Mouse (Mus musculus) olfactory bulb, adult 2 months (tissue): ENCODE data around the gene Ankrd44. TPM values are rescaled to one million over a fixed set of nuclear protein-coding genes. Genes with fewer than 3 reads are reported as not detected.

Experiments used
- H3K27ac ChIP-seq: fragments of 200-500 bp; 2 replicates; pipeline ENCODE4 v1.5.1; 2012; ENCODE audit warnings: low read depth, low read length; ENCODE audit not compliant: insufficient read depth
- H3K4me1 ChIP-seq: fragments of 200-500 bp; 2 replicates; pipeline ENCODE4 v1.6.1; 2012; ENCODE audit warnings: low read length; ENCODE audit not compliant: control insufficient read depth, insufficient read depth
- H3K4me3 ChIP-seq: fragments of 200-500 bp; 2 replicates; pipeline ENCODE4 v1.5.1; 2012; ENCODE audit warnings: mild to moderate bottlenecking, low read depth, low read length, moderate library complexity; ENCODE audit not compliant: insufficient read depth
- CTCF ChIP-seq: fragments of 200-500 bp; IDR thresholded peaks from 2 replicates; pipeline ENCODE4 v1.5.1; 2012; ENCODE audit warnings: low read depth, mild to moderate bottlenecking, low read length, moderate library complexity; ENCODE audit not compliant: insufficient read depth
- POLR2A ChIP-seq: fragments of 200-500 bp; IDR thresholded peaks from 2 replicates; pipeline ENCODE4 v1.6.1; 2012; ENCODE audit warnings: mild to moderate bottlenecking, low read depth, low read length, moderate library complexity; ENCODE audit not compliant: insufficient read depth
- WGBS: fragments of 180-500 bp; shearing (Covaris S2); methylation state at CpG from one replicate; pipeline ENCODE4 v1.1.7; 2018; 5-methylcytosine and 5-hydroxymethylcytosine counted together
- polyA plus RNA-seq: library from polyadenylated mRNA; stranded (reverse); fragments of >200 nt; gene quantifications from 2 replicates; pipeline ENCODE4 v1.2.4, GENCODE M21; 2012; ENCODE audit warnings: low replicate concordance; ENCODE audit not compliant: missing spikeins, insufficient read depth, insufficient read length

Gene Ankrd44
- polyA plus RNA-seq, 1 experiment, result not detected

DNA sequence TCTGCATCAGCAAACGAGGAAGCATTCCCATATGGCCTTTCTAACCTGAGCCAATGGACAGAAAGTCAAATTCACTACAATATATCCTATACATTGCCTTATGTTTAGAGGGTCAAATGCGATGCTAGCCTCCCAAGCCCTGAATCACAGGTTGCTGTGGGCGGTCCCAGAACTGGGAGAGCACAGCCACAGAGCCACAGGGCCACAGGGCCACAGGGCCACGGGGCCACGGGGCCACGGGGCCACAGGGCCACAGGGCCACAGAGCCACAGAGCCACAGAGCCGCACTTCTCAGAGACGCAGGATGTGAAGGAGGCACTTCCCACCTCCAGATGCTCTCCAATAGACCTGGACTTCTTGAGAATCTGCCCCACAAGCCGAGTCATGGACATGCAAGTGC is 121.8 kb downstream of the Ankrd44 start:
- WGBS, result 97% methylated on average over 9 of the region's 9 CpGs
- no peak overlapping the region for H3K27ac ChIP-seq
- TF ChIP-seq CTCF, result no peak
- no peak for TF ChIP-seq POLR2A
- no peak overlapping the region for H3K4me3 ChIP-seq
- H3K4me1 ChIP-seq, result peaks cover 8% of the 10 kb centered on the region

DNA sequence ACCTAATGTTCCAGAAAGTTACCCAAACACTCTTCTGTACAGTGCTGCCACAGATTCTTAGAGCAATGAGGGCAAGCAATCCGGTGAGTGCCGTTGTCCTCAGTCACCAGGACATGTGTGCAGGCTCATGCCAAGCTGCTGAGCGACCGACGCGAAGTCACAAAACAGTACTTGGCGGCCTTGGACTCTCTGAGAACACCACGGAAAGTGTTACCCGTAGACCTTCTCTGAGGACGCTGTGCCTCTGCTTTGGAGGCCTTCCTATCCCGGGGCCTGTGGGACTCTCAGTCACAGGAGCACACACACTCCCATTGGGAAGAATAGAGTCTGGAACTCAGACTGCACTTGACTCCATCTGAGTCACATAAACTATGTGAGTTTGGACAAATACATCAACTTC is 123.5 kb downstream of the Ankrd44 start:
- TF ChIP-seq CTCF, result no peak
- TF ChIP-seq POLR2A, result no peak
- WGBS, result 32% methylated on average over 11 of the region's 11 CpGs
- Histone ChIP-seq H3K4me3 (no peak overlapping the region), H3K27ac (no peak overlapping the region), H3K4me1 (peaks cover 8% of the 10 kb centered on the region)

GRCm38 (mm10) chr1:54801256-54801655 is 124.9 kb downstream of the Ankrd44 start:
- 72% methylated on average over 2 of the region's 3 CpGs for WGBS
- TF ChIP-seq POLR2A, result no peak
- no peak for TF ChIP-seq CTCF
- Histone ChIP-seq H3K27ac (no peak overlapping the region), H3K4me3 (no peak overlapping the region), H3K4me1 (peaks cover 8% of the 10 kb centered on the region)

- TF ChIP-seq POLR2A, result no peak
- no peak for TF ChIP-seq CTCF
These were observed 126.8 kb downstream of the Ankrd44 start for GRCm38 (mm10) chr1:54799421-54799820.

DNA sequence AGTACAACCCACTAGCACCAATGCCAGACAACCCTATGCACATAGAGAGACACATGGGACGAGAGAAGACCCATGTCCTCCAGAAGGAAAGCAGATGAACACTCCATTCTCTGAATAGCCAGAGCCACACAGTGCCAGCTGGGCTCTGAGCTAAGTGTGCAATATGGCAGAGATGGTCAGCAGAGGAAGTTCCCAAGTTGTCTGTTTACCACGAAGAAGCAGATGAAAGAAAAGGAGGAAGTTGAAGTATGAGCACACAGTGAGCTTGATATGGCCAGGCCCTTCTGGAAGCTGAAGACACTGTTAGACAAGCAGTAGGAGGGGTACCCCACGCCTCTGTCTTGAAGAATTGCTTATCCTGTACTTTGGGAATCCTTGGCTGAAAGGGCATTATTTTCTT is 127.8 kb downstream of the Ankrd44 start:
- Histone ChIP-seq H3K4me3 (no peak overlapping the region), H3K4me1 (peaks cover 4% of the 10 kb centered on the region), H3K27ac (no peak overlapping the region)
- whole genome bisulfite sequencing, result 87% methylated on average over 3 of the region's 3 CpGs
- no peak for TF ChIP-seq CTCF
- TF ChIP-seq POLR2A, result no peak

More at GRCm38 (mm10) chr1:54799421-54799820, 126.8 kb downstream of the Ankrd44 start:
- H3K4me3 ChIP-seq, result no peak overlapping the region
- 90% methylated on average over 1 of the region's 1 CpGs for WGBS
- H3K27ac ChIP-seq, result no peak overlapping the region
- H3K4me1 ChIP-seq, result peaks cover 8% of the 10 kb centered on the region

DNA sequence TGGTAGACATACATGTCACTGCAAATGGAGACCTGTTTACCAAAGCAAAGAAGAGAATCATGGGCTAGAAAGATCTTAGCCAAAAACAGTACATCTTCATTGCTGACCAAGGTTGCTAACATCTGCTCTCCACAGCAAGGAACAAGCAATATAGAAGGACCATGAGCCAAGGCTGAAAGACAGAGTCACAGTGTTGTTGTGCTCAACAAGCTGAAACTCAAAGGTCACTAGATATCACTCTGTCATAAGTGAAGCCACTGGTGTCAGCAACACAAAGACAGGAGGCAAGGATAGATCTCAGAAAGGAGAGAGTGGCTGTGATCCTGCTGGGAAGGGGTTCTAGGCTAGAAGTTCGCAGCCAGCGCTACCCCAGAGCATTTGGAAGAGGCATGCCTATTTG is 131.5 kb downstream of the Ankrd44 start:
- TF ChIP-seq POLR2A (no peak), CTCF (no peak)
- whole genome bisulfite sequencing, result 84% methylated on average over 2 of the region's 2 CpGs
- no peaks in the 10 kb centered on the region for H3K4me1 ChIP-seq
- H3K4me3 ChIP-seq, result no peak overlapping the region
- no peak overlapping the region for H3K27ac ChIP-seq

- Histone ChIP-seq H3K27ac (no peak overlapping the region), H3K4me1 (peaks cover 3% of the 10 kb centered on the region; the same call in 1 of the 2 replicates), H3K4me3 (no peak overlapping the region)
- TF ChIP-seq POLR2A (no peak), CTCF (no peak)
- 70% methylated on average over 3 of the region's 3 CpGs for WGBS
These were observed 134.8 kb downstream of the Ankrd44 start for GRCm38 (mm10) chr1:54791406-54791805.

- TF ChIP-seq CTCF, result no peak
- no peak for TF ChIP-seq POLR2A
- Histone ChIP-seq H3K4me3 (no peak overlapping the region), H3K27ac (no peak overlapping the region), H3K4me1 (peaks cover 3% of the 10 kb centered on the region; the same call in 1 of the 2 replicates)
- 76% methylated on average over 7 of the region's 7 CpGs for WGBS
These were observed 136.7 kb downstream of the Ankrd44 start for GRCm38 (mm10) chr1:54789327-54789960.

DNA sequence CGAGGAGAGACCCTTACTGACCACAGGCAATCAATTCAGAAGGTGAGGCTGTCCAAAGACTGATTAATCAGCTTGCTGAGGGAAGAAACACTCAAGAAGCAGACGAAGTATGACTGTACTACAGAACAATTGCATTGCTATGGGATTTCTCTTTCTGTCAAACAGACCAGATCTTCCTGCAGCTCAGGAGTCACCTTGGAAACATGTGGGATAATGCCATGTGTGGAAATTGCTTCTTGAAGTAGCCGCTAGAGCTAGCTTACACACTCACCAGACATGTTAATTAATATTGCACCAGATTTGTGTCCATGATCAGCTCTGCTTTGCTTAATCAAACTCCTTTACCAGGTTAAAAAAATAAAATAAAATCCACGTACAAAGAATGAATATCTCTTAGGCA is 137.8 kb downstream of the Ankrd44 start:
- Histone ChIP-seq H3K27ac (no peak overlapping the region), H3K4me1 (peaks cover 3% of the 10 kb centered on the region; the same call in 1 of the 2 replicates), H3K4me3 (no peak overlapping the region)
- WGBS, result 89% methylated on average over 4 of the region's 4 CpGs
- no peak for TF ChIP-seq CTCF
- TF ChIP-seq POLR2A, result no peak

DNA sequence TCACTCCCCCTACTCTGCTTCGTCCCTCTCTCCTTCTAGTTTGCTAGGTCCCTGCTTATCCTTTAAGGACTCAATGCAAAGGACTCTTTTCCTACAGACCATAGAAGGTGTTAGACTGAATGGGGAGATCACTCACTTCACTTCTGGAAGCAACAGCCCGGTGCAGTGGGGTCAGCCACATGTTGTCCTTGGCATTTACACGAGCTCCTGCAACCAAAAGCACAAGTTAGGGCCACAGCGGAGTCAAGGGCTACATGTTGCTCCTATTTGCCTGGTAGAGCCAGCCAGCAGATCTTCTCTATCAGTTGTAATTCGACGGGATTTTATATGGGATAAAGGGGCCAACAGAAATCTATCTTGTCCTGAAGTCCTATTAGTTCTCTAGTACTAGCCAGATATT is 148.0 kb downstream of the Ankrd44 start:
- WGBS, result 94% methylated on average over 6 of the region's 6 CpGs
- H3K27ac ChIP-seq, result no peak overlapping the region
- H3K4me3 ChIP-seq, result no peak overlapping the region
- H3K4me1 ChIP-seq, result peaks cover 3% of the 10 kb centered on the region; the same call in 1 of the 2 replicates
- TF ChIP-seq POLR2A (no peak), CTCF (no peak)
